Mouse (Mus musculus) liver, embryonic 14.5 days (tissue): ENCODE measurements at regions not wholly inside any gene's neighbourhood (a gene's known extent, or its start where the extent isn't known, plus 50 kb on each side); places are given as distances from the start of the nearest gene placed in this dataset.

Experiments used
- ATAC-seq: fragments of 200-750 bp; cut with Nextera tagmentation; 2 replicates; pipeline ENCODE4 v1.8.0; 2017; ENCODE audit warnings: moderate number of reproducible peaks, mild to moderate bottlenecking, moderate library complexity; ENCODE audit not compliant: insufficient read depth
- DNase-seq, 3 experiments: peaks; one replicate each; pipeline ENCODE4 v3.0.0-alpha.2; 2012 to 2013; ENCODE audit warnings: low read depth in 3 of 3, low spot score in 3 of 3
- H3K27ac ChIP-seq: fragments of 300-500 bp; sonication (generic); 2 replicates; pipeline ENCODE4 v1.5.1; 2014; ENCODE audit warnings: moderate library complexity, mild to moderate bottlenecking, control low read depth, inconsistent platforms
- H3K27me3 ChIP-seq: fragments of 300-500 bp; sonication (generic); 2 replicates; pipeline ENCODE4 v1.6.1; 2014; ENCODE audit warnings: mild to moderate bottlenecking, low read length, moderate library complexity; ENCODE audit not compliant: control insufficient read depth, insufficient read depth
- H3K36me3 ChIP-seq: fragments of 300-500 bp; sonication (generic); replicated peaks from 2 replicates; pipeline ENCODE4 v1.6.1; 2014; ENCODE audit warnings: low read depth; ENCODE audit not compliant: control insufficient read depth, insufficient read depth
- H3K4me1 ChIP-seq, 2 experiments: fragments of 200-500 bp in 1 of 2; fragments of 300-500 bp in 1 of 2; sonication (generic) in 1 of 2; replicated peaks; 2 replicates each; pipeline ENCODE4 v1.6.1; 2012 to 2014; ENCODE audit warnings: antibody characterized with exemption in 1 of 2, inconsistent platforms in 1 of 2, low read length in 1 of 2; ENCODE audit not compliant: control insufficient read depth in 2 of 2, insufficient read depth in 2 of 2
- H3K4me2 ChIP-seq: fragments of 300-500 bp; sonication (generic); 2 replicates; pipeline ENCODE4 v1.6.1; 2014; ENCODE audit warnings: low read depth, mild to moderate bottlenecking, control low read depth, moderate library complexity
- H3K4me3 ChIP-seq, 2 experiments: fragments of 200-500 bp in 1 of 2; fragments of 300-500 bp in 1 of 2; sonication (generic) in 1 of 2; 2 replicates each; pipeline ENCODE4 v1.5.1; 2012 to 2014; ENCODE audit warnings: low read depth in 2 of 2, low read length in 2 of 2, mild to moderate bottlenecking in 2 of 2, control low read depth in 1 of 2, inconsistent platforms in 1 of 2, moderate library complexity in 1 of 2; ENCODE audit not compliant: insufficient read depth in 1 of 2
- H3K9ac ChIP-seq: fragments of 300-500 bp; sonication (generic); replicated peaks from 2 replicates; pipeline ENCODE4 v1.6.1; 2014; ENCODE audit warnings: mild to moderate bottlenecking, control low read depth, moderate library complexity
- H3K9me3 ChIP-seq: fragments of 300-500 bp; sonication (generic); 2 replicates; pipeline ENCODE4 v1.6.1; 2016; ENCODE audit warnings: low read length, mixed read lengths; ENCODE audit not compliant: control insufficient read depth
- CTCF ChIP-seq: IDR thresholded peaks from 2 replicates; pipeline ENCODE4 v1.5.1; 2016; ENCODE audit warnings: antibody characterized with exemption, low read depth, control low read depth
- EP300 ChIP-seq: IDR thresholded peaks from 2 replicates; pipeline ENCODE4 v1.6.1; 2016; ENCODE audit warnings: antibody characterized with exemption, low read depth
- WGBS: fragments of 180-500 bp; shearing (Covaris S2); extraction: QIAGEN DNeasy Blood & Tissue Kit; methylation state at CpG from one replicate; pipeline ENCODE4 v1.1.7; 2014; ENCODE audit not compliant: insufficient replicate concordance; 5-methylcytosine and 5-hydroxymethylcytosine counted together

GRCm38 (mm10) chr11:7408992-7409391 lies 195.3 kb upstream of the Igfbp3 start:
- Histone ChIP-seq H3K4me3 (no peak overlapping the region), H3K4me1 (no peaks in the 10 kb centered on the region), H3K36me3 (no peaks in the 10 kb centered on the region), H3K27me3 (no peaks in the 10 kb centered on the region), H3K4me2 (no peak overlapping the region), H3K9ac (no peak overlapping the region), H3K9me3 (no peaks in the 10 kb centered on the region), H3K27ac (no peak overlapping the region)
- DNase-seq (no peak), ATAC-seq (no peak)
- TF ChIP-seq EP300: no peak

- no peaks in the 10 kb centered on the region for H3K27me3 ChIP-seq
- no peak for TF ChIP-seq EP300
- TF ChIP-seq CTCF: no peak
- 56% methylated on average over 4 of the region's 4 CpGs for WGBS
- H3K9me3 ChIP-seq: no peaks in the 10 kb centered on the region
- DNase-seq (no peak), ATAC-seq (no peak)
- no peak overlapping the region for H3K4me2 ChIP-seq
- no peaks in the 10 kb centered on the region for H3K4me1 ChIP-seq
- H3K9ac ChIP-seq: no peak overlapping the region
- no peaks in the 10 kb centered on the region for H3K36me3 ChIP-seq
- no peak overlapping the region for H3K4me3 ChIP-seq
- no peak overlapping the region for H3K27ac ChIP-seq
These were observed 190.9 kb upstream of the Igfbp3 start for GRCm38 (mm10) chr11:7404666-7405065.

GRCm38 (mm10) chr11:7371835-7372234 lies 158.1 kb upstream of the Igfbp3 start:
- H3K4me3 ChIP-seq: no peak overlapping the region
- DNase-seq (no peak), ATAC-seq (no peak)
- no peak for TF ChIP-seq EP300
- no peak for TF ChIP-seq CTCF
- H3K27ac ChIP-seq: no peak overlapping the region
- H3K9me3 ChIP-seq: no peaks in the 10 kb centered on the region
- no peak overlapping the region for H3K9ac ChIP-seq
- H3K27me3 ChIP-seq: no peaks in the 10 kb centered on the region
- no peaks in the 10 kb centered on the region for H3K36me3 ChIP-seq
- no peak overlapping the region for H3K4me2 ChIP-seq
- H3K4me1 ChIP-seq: no peaks in the 10 kb centered on the region
- 41% methylated on average over 1 of the region's 1 CpGs for WGBS

GRCm38 (mm10) chr11:7361388-7361787 lies 147.7 kb upstream of the Igfbp3 start:
- ATAC-seq: 0 out of 2 replicates have a peak, but pooled peaks have one; percentile 21
- TF ChIP-seq CTCF (no peak), EP300 (no peak)
- no peak overlapping the region for H3K9ac ChIP-seq
- H3K27ac ChIP-seq: no peak overlapping the region
- no peak for DNase-seq
- no peak overlapping the region for H3K4me3 ChIP-seq
- H3K27me3 ChIP-seq: no peaks in the 10 kb centered on the region
- H3K4me1 ChIP-seq: no peaks in the 10 kb centered on the region
- no peak overlapping the region for H3K4me2 ChIP-seq
- H3K9me3 ChIP-seq: no peaks in the 10 kb centered on the region
- WGBS: 76% methylated on average over 3 of the region's 3 CpGs
- no peaks in the 10 kb centered on the region for H3K36me3 ChIP-seq

- Histone ChIP-seq H3K36me3 (no peaks in the 10 kb centered on the region), H3K9me3 (no peaks in the 10 kb centered on the region), H3K27me3 (no peaks in the 10 kb centered on the region), H3K4me3 (no peak overlapping the region), H3K4me2 (no peak overlapping the region), H3K9ac (no peak overlapping the region), H3K4me1 (no peaks in the 10 kb centered on the region), H3K27ac (no peak overlapping the region)
- no peak for ATAC-seq
- TF ChIP-seq EP300: no peak
- no peak for TF ChIP-seq CTCF
- DNase-seq: no peak
- 61% methylated on average over 1 of the region's 1 CpGs for WGBS
These were observed 134.9 kb upstream of the Igfbp3 start for GRCm38 (mm10) chr11:7348601-7349000.

- H3K9me3 ChIP-seq: no peaks in the 10 kb centered on the region
- no peak overlapping the region for H3K27ac ChIP-seq
- no peak overlapping the region for H3K4me3 ChIP-seq
- H3K9ac ChIP-seq: no peak overlapping the region
- no peaks in the 10 kb centered on the region for H3K27me3 ChIP-seq
- ATAC-seq: no peak
- no peak for DNase-seq
- no peak overlapping the region for H3K4me2 ChIP-seq
- no peaks in the 10 kb centered on the region for H3K36me3 ChIP-seq
- TF ChIP-seq CTCF: no peak
- TF ChIP-seq EP300: no peak
- no peaks in the 10 kb centered on the region for H3K4me1 ChIP-seq
These were observed 124.1 kb upstream of the Igfbp3 start for GRCm38 (mm10) chr11:7337826-7338225.
